Mouse (Mus musculus) MEL (cell line): ENCODE data around the gene Mon1b. TPM values are rescaled to one million over a fixed set of nuclear protein-coding genes. Genes with fewer than 3 reads are reported as not detected.

ENCODE experiments used
- DNase-seq: peaks from one replicate; pipeline ENCODE4 v3.0.0; 2011; ENCODE audit warnings: low read depth, low spot score
- H3K27ac ChIP-seq: 2 replicates; pipeline ENCODE4 v1.5.1; 2012; ENCODE audit warnings: low read depth, mild to moderate bottlenecking, control low read depth, low read length, moderate library complexity; ENCODE audit not compliant: control insufficient read depth
- H3K27me3 ChIP-seq, 2 experiments: fragments of 150-350 bp in 1 of 2; sonication (generic) in 1 of 2; 2 replicates each; pipeline ENCODE4 v1.6.1; 2012; ENCODE audit warnings: low read length in 2 of 2, mild to moderate bottlenecking in 2 of 2, improper control_type of control experiment in 1 of 2, moderate library complexity in 1 of 2; ENCODE audit not compliant: insufficient read depth in 2 of 2, control insufficient read depth in 1 of 2
- H3K36me3 ChIP-seq, 2 experiments: 2 replicates each; pipeline ENCODE4 v1.6.1; 2012 to 2014; ENCODE audit warnings: low read length in 2 of 2, improper control_type of control experiment in 1 of 2, inconsistent platforms in 1 of 2, mild to moderate bottlenecking in 1 of 2; ENCODE audit not compliant: insufficient read depth in 2 of 2, control insufficient read depth in 1 of 2
- H3K4me1 ChIP-seq, 2 experiments: fragments of 150-350 bp in 1 of 2; sonication (generic) in 1 of 2; 2 replicates each; pipeline ENCODE4 v1.6.1; 2012; ENCODE audit warnings: low read length in 2 of 2, improper control_type of control experiment in 1 of 2, mild to moderate bottlenecking in 1 of 2; ENCODE audit not compliant: insufficient read depth in 2 of 2, control insufficient read depth in 1 of 2
- H3K4me3 ChIP-seq, 2 experiments: fragments of 150-350 bp in 1 of 2; sonication (generic) in 1 of 2; 2 replicates each; pipeline ENCODE4 v1.5.1; 2012; ENCODE audit warnings: low read depth in 2 of 2, low read length in 2 of 2, mild to moderate bottlenecking in 2 of 2, moderate library complexity in 2 of 2, control low read depth in 1 of 2, improper control_type of control experiment in 1 of 2; ENCODE audit not compliant: control insufficient read depth in 1 of 2, insufficient read depth in 1 of 2
- H3K79me2 ChIP-seq: 2 replicates; pipeline ENCODE4 v1.6.1; 2012; ENCODE audit warnings: mild to moderate bottlenecking, low read length, moderate library complexity; ENCODE audit not compliant: control insufficient read depth, poor library complexity, insufficient read depth
- H3K9ac ChIP-seq: 2 replicates; pipeline ENCODE4 v1.6.1; 2012; ENCODE audit warnings: low read depth, mild to moderate bottlenecking, control low read depth, low read length, moderate library complexity; ENCODE audit not compliant: control insufficient read depth, poor library complexity, severe bottlenecking
- H3K9me3 ChIP-seq: fragments of 150-350 bp; sonication (generic); replicated peaks from 2 replicates; pipeline ENCODE4 v1.6.1; 2012; ENCODE audit warnings: mild to moderate bottlenecking, low read length, improper control_type of control experiment, moderate library complexity; ENCODE audit not compliant: insufficient read depth
- BHLHE40 ChIP-seq: IDR thresholded peaks from 2 replicates; pipeline ENCODE4 v1.6.1; 2012; ENCODE audit warnings: low read depth, mild to moderate bottlenecking, inconsistent platforms, low read length, improper control_type of control experiment, borderline replicate concordance
- CHD2 ChIP-seq: IDR thresholded peaks from 2 replicates; pipeline ENCODE4 v1.6.1; 2011; ENCODE audit warnings: low read length, improper control_type of control experiment
- CTCF ChIP-seq, 3 experiments: IDR thresholded peaks in 2 of 3; conservative IDR thresholded peaks in 1 of 3; 2 replicates each; pipeline ENCODE4 v1.5.1; 2011 to 2012; ENCODE audit warnings: low read length in 3 of 3, low read depth in 2 of 3, mild to moderate bottlenecking in 2 of 3, improper control_type of control experiment in 1 of 3, inconsistent platforms in 1 of 3, mixed read lengths in 1 of 3, moderate library complexity in 1 of 3; ENCODE audit not compliant: control insufficient read depth in 1 of 3, insufficient read depth in 1 of 3, poor library complexity in 1 of 3, severe bottlenecking in 1 of 3
- GABPA ChIP-seq: IDR thresholded peaks from 2 replicates; pipeline ENCODE4 v1.6.1; 2012; ENCODE audit warnings: low read depth, mild to moderate bottlenecking, inconsistent platforms, low read length, improper control_type of control experiment, moderate library complexity
- GATA1 ChIP-seq: IDR thresholded peaks from 2 replicates; pipeline ENCODE4 v1.6.1; 2011; ENCODE audit warnings: low read depth, low read length, improper control_type of control experiment
- JUND ChIP-seq: IDR thresholded peaks from 2 replicates; pipeline ENCODE4 v1.6.1; 2011; ENCODE audit warnings: low read depth, mild to moderate bottlenecking, improper control_type of control experiment, low read length
- KAT2A ChIP-seq: conservative IDR thresholded peaks from 2 replicates; pipeline ENCODE4 v1.6.1; 2012; ENCODE audit warnings: low read depth, low read length, improper control_type of control experiment, inconsistent platforms
- MAFK ChIP-seq: IDR thresholded peaks from 2 replicates; pipeline ENCODE4 v1.6.1; 2011; ENCODE audit warnings: low read depth, mild to moderate bottlenecking, low read length, improper control_type of control experiment, borderline replicate concordance
- MYB ChIP-seq: IDR thresholded peaks from 2 replicates; pipeline ENCODE4 v1.6.1; 2011; ENCODE audit warnings: mild to moderate bottlenecking, low read depth, low read length, improper control_type of control experiment
- MYC ChIP-seq: IDR thresholded peaks from 2 replicates; pipeline ENCODE4 v1.6.1; 2011; ENCODE audit warnings: low read depth, mild to moderate bottlenecking, low read length, improper control_type of control experiment, moderate library complexity
- RAD21 ChIP-seq: IDR thresholded peaks from 2 replicates; pipeline ENCODE4 v1.6.1; 2011; ENCODE audit warnings: mild to moderate bottlenecking, low read depth, low read length, improper control_type of control experiment
- SMC3 ChIP-seq: IDR thresholded peaks from 2 replicates; pipeline ENCODE4 v1.6.1; 2011; ENCODE audit warnings: low read depth, low read length, improper control_type of control experiment
- TCF12 ChIP-seq: IDR thresholded peaks from 2 replicates; pipeline ENCODE4 v1.6.1; 2014; ENCODE audit warnings: low read depth, mild to moderate bottlenecking, inconsistent platforms, low read length, improper control_type of control experiment, moderate library complexity
- UBTF ChIP-seq: IDR thresholded peaks from 2 replicates; pipeline ENCODE4 v1.6.1; 2012; ENCODE audit warnings: low read depth, mild to moderate bottlenecking, inconsistent platforms, low read length, improper control_type of control experiment, moderate library complexity, borderline replicate concordance; ENCODE audit not compliant: insufficient read depth
- USF2 ChIP-seq, 2 experiments: IDR thresholded peaks; 2 replicates each; pipeline ENCODE4 v1.6.1; 2011 to 2012; ENCODE audit warnings: improper control_type of control experiment in 2 of 2, low read length in 2 of 2, borderline replicate concordance in 1 of 2, inconsistent platforms in 1 of 2, low read depth in 1 of 2, mild to moderate bottlenecking in 1 of 2; ENCODE audit not compliant: insufficient read depth in 1 of 2
- ZC3H11A ChIP-seq: IDR thresholded peaks from 2 replicates; pipeline ENCODE4 v1.6.1; 2012; ENCODE audit warnings: low read depth, mild to moderate bottlenecking, inconsistent platforms, low read length, improper control_type of control experiment
- ZMIZ1 ChIP-seq: IDR thresholded peaks from 2 replicates; pipeline ENCODE4 v1.6.1; 2012; ENCODE audit warnings: low read depth, mild to moderate bottlenecking, inconsistent platforms, low read length, improper control_type of control experiment, moderate library complexity
- ZNF384 ChIP-seq: IDR thresholded peaks from 2 replicates; pipeline ENCODE4 v1.6.1; 2012; ENCODE audit warnings: low read depth, mild to moderate bottlenecking, inconsistent platforms, low read length, improper control_type of control experiment
- polyA plus RNA-seq, 2 experiments: library from polyadenylated mRNA; stranded (reverse) in 1 of 2; unstranded in 1 of 2; fragments of >175 nt in 1 of 2; fragments of >200 nt in 1 of 2; gene quantifications; 2 replicates each; pipeline versions ENCODE4 v1.2.1 to v1.2.4; 2012; ENCODE audit warnings: low replicate concordance in 2 of 2, low read depth in 1 of 2; ENCODE audit not compliant: insufficient read length in 2 of 2, insufficient read depth in 1 of 2, missing spikeins in 1 of 2
- total RNA-seq: library from RNA; depleted of rRNA; stranded (reverse); fragments of 300-350 nt; gene quantifications from 2 replicates; pipeline ENCODE4 v1.2.3, GENCODE M21; 2012

The Mon1b gene
- total and polyA plus RNA-seq, 3 experiments = 8.8 to 15.6 TPM; not detected in 1

DNA sequence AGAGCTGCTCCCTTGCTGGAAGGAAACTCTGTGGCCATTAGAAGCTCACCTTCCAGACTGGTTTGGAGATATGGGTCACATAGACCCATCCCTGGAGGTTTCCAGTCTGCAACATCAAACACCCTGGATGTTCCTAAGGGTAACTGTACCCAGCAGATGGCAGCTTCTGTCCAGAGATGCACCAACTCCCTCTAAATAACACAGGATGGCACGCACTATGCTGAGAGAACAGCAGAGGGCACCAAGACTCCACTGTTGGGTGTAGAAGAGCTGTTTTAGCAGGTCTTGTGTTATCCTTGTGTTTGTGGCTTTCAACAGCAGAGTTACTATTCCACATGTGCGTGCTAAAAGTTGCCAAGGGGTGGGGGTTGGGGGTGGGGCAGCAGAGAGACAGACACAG lies 29.2 kb downstream of the Mon1b start:
- H3K4me3 ChIP-seq = no peak overlapping the region
- peak; percentile 48 for DNase-seq
- H3K27ac ChIP-seq = no peak overlapping the region
- no peak for TF ChIP-seq MYC
- TF ChIP-seq BHLHE40 = no peak
- TF ChIP-seq CTCF (IDR thresholded peaks at IDR 0.05 in 2 of 3, conservative IDR thresholded peaks at IDR 0.05 in 1 of 3; ENCODE audit: control insufficient read depth in 1 of 3, insufficient read depth in 1 of 3, low read depth in 2 of 3, low read length in 3 of 3, poor library complexity in 1 of 3, severe bottlenecking in 1 of 3) = peak; percentile 50 to 76 (median 60)
- peak; percentile 50 for TF ChIP-seq ZC3H11A
- TF ChIP-seq SMC3 = peak; percentile 67
- no peak for TF ChIP-seq JUND
- TF ChIP-seq RAD21 = peak; percentile 74
- TF ChIP-seq GABPA = no peak
- TF ChIP-seq GATA1 = no peak
- no peak for TF ChIP-seq UBTF
- TF ChIP-seq ZNF384 = no peak
- TF ChIP-seq KAT2A = no peak
- TF ChIP-seq MAFK = no peak
- TF ChIP-seq TCF12 = no peak
- TF ChIP-seq CHD2 = no peak
- no peak overlapping the region for H3K9ac ChIP-seq
- H3K79me2 ChIP-seq = no peaks in the 10 kb centered on the region
- H3K9me3 ChIP-seq = no peaks in the 10 kb centered on the region
- H3K36me3 ChIP-seq = no peaks in the 10 kb centered on the region
- no peaks in the 10 kb centered on the region for H3K4me1 ChIP-seq
- no peaks in the 10 kb centered on the region for H3K27me3 ChIP-seq

- no peaks in the 10 kb centered on the region for H3K36me3 ChIP-seq
- H3K27ac ChIP-seq = no peak overlapping the region
- no peaks in the 10 kb centered on the region for H3K9me3 ChIP-seq
- no peaks in the 10 kb centered on the region for H3K27me3 ChIP-seq
- no peaks in the 10 kb centered on the region for H3K79me2 ChIP-seq
- H3K4me3 ChIP-seq = no peak overlapping the region
- H3K9ac ChIP-seq = no peak overlapping the region
- no peaks in the 10 kb centered on the region for H3K4me1 ChIP-seq
- DNase-seq = no peak
- TF ChIP-seq ZMIZ1 = no peak
- TF ChIP-seq USF2 (IDR thresholded peaks at IDR 0.05; ENCODE audit: borderline replicate concordance in 1 of 2, insufficient read depth in 1 of 2, low read depth in 1 of 2, low read length in 2 of 2) = no peak
- no peak for TF ChIP-seq MYB
Measured at GRCm38 (mm10) chr8:113665036-113665435, 29.6 kb downstream of the Mon1b start.
